Mouse (Mus musculus) ZHBTc4 (cell line): ENCODE measurements at regions not wholly inside any gene's neighbourhood (a gene's known extent, or its start where the extent isn't known, plus 50 kb on each side); places are given as distances from the start of the nearest gene placed in this dataset.
A peak's percentile ranks its signal among the peaks of the same experiment; 100 is the strongest.

Experiments
- DNase-seq: peaks from one replicate; pipeline ENCODE4 v3.0.0-alpha.2; 2011; ENCODE audit warnings: low read depth, low spot score

- DNase-seq = no peak
These were observed 212.0 kb upstream of the Usp24 start for GRCm38 (mm10) chr4:106103750-106104635.

- no peak for DNase-seq
These were observed 203.0 kb upstream of the Usp24 start for GRCm38 (mm10) chr4:106112981-106113380.

- no peak for DNase-seq
These were observed 202.3 kb upstream of the Usp24 start for GRCm38 (mm10) chr4:106113747-106114146.

DNA sequence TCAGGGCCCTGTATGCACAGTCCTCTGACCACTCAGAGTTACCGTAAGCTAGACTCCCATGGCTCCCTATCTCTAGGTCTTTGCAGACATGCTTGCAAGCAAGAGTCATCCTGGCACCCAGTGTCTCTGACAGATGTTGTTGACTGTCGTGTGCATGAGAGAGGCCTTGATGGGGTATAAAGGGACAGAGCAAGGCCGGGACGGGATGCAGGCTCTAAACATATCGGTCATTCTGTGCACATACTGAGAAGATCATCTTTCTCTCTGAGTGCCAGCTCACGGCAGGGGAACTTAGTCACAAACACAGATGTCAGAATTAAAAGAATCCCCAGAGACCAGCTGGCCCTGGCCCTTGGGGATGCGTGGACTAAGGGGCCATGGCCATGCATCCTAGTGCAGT lies 199.4 kb upstream of the Usp24 start:
- DNase-seq = no peak

GRCm38 (mm10) chr4:106121306-106121705 lies 194.7 kb upstream of the Usp24 start:
- no peak for DNase-seq

- DNase-seq = no peak
These were observed 192.9 kb upstream of the Usp24 start for GRCm38 (mm10) chr4:106123038-106123654.

- no peak for DNase-seq
These were observed 188.8 kb upstream of the Usp24 start for GRCm38 (mm10) chr4:106127199-106127598.

DNA sequence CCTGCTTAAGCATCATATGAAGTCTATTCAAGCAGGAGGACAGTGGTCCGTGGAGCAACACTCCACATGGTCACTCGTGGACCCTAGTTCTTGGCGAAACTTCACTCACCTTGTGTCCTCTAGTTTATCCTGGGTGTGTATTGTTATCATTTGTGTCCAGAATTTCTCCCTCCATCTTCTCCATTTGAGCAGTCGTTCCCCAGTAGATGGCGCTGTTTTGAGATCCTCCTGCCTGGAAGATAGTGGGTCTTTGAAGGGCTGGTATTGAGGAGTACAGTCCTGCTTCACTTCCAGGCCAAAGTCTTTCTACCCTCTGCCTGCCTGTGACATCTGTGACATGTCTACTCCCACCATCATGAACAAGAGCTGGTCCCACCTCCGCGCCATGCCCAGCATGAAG lies 188.4 kb upstream of the Usp24 start:
- DNase-seq = peak; percentile 62

- DNase-seq = no peak
These were observed 186.7 kb upstream of the Usp24 start for GRCm38 (mm10) chr4:106129327-106129726.

GRCm38 (mm10) chr4:106129803-106130202 lies 186.2 kb upstream of the Usp24 start:
- no peak for DNase-seq

- DNase-seq = no peak
These were observed 182.0 kb upstream of the Usp24 start for GRCm38 (mm10) chr4:106133746-106134730.

DNA sequence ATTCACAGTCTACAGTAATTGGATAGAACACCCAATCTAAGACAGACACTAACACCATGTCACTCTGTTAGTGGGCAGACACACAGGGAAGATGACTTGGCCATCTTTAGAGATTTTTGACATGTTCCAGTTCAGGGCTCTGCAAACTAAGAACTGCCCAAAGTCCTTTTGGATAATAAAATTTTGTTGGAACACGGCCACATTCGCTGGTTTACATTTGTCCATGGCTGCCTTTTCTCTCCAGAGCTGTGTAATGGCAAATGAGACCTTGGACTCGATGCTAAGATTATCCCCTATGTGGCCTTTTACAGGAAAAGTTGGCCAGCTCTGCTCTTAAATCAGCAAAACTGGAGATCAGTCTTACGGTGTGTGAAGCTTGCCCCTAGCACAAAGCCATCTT lies 173.3 kb upstream of the Usp24 start:
- DNase-seq = no peak

GRCm38 (mm10) chr4:106144351-106145116 lies 171.5 kb upstream of the Usp24 start:
- DNase-seq = no peak

- DNase-seq = no peak
These were observed 169.0 kb upstream of the Usp24 start for GRCm38 (mm10) chr4:106146919-106147460.

DNA sequence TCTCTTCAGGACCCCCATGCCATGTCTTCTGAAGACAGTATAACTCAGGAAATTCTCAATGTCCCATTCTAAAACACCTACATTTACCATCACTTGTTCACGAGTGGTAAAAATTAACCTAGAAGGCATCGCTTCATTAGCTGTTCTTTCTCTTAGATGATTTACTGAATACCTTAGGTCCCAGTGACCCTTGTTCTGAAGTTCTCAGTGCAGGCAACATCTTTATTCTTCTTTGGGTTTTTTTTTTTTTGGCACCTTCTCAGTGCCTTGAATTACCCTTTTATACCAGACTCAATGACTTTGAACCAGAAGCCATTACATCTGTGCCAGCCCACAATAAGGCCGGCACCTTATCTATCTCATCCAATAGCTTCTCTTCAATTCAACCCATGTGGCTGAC lies 167.1 kb upstream of the Usp24 start:
- DNase-seq = no peak

DNA sequence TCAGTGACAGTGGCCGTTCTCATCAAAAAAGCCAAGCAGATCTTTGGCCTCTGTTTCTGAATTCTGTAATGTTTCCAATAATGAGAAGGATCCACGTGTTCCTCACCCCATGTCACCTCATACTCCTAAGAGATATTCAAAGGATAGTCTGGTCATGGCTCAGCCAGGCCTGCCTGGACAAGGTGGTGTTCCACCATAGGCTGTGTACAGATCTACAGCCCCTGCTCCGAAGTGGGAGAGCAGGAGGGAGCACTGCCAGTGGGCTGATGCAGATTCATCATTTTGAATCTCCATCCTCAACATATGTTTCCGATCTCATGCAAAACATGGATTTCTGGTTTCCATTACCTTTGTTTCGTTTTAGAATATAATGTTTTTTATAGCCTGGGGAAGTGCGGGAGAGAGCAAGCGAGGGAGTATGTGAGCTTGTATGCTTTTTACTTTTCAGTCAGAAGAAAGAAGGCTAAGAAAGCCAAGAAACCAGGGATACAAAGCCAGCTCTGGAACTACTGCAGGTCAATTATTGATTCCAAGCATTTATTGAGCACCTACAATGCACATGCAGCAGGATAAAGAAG lies 166.5 kb upstream of the Usp24 start:
- DNase-seq = no peak

DNA sequence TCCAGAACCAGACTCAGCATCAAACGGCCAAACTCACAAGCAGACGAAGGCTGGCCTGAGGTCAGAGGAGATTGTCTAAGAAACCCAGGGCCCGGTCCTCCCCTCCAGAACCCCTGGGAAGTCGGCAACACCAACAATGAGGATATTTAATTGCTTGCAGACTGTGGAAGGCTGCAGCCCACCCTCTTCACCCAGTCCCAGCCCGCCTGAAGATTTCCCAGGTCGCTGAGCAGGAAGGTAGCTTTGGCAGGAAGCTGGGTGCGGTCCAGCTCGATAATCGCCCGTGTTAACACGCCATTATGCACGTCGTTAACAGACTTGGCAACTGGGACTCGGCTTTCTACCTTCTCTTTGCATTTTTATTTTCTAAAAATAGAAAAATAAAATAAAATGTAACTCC lies 165.2 kb upstream of the Usp24 start:
- peak; percentile 42 for DNase-seq

- DNase-seq = no peak
These were observed 158.4 kb upstream of the Usp24 start for GRCm38 (mm10) chr4:106157451-106158179.

DNA sequence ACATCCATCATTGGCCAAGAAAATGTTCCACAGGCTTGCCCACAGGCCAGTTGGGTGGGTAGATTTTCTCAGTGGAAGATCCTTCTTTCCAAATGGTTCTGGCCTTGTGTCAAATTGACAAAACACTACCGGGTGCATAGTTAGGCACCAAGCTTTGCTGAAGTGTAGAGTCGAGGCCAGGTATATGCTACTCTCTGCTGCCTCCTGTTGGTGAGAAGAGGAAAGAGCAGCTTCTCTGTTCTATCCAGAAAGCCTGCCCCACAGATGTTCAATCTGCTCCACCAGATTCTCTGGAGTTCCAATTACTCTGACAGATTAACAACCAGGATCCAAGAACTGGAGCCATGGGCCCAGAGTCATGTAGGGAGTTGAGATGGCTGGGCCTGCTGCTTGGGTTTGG lies 154.4 kb upstream of the Usp24 start:
- DNase-seq = peak; percentile 49

DNA sequence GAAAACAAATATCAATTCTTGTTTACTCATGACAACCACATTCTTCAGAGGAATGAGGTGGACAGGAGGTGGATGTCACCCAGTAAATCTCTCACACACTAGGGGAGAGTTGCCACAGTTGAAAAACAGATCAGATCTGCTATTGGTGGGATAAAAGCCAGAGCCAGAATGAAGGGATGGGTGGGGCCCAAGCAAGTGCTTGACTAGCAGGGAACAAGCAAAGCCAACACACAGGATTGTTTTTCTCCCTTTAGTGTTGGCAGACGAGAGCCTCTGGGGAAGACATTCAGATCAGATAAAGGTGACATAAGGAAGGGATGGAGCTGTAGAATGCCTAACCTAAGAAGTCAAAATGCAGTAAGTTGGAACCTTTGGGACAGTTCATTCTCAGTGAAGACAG lies 153.5 kb upstream of the Usp24 start:
- DNase-seq = no peak
